Mouse (Mus musculus) embryonic fibroblast, embryonic 13.5 days (primary cell): ENCODE data around the gene Zmym1.

Experiments
- CTCF ChIP-seq: IDR thresholded peaks from 2 replicates; pipeline ENCODE4 v1.5.1; 2011; ENCODE audit warnings: mild to moderate bottlenecking, control low read depth, low read length, moderate library complexity, borderline replicate concordance; ENCODE audit not compliant: insufficient read depth
- POLR2A ChIP-seq: IDR thresholded peaks from 2 replicates; pipeline ENCODE4 v1.6.1; 2011; ENCODE audit warnings: low read depth, mild to moderate bottlenecking, control low read depth, low read length, moderate library complexity

GRCm38 (mm10) chr4:127037908-127038827, 22.8 kb downstream of the Zmym1 start:
- TF ChIP-seq POLR2A: no peak
- TF ChIP-seq CTCF: no peak
